Mouse (Mus musculus) midbrain, embryonic 13.5 days (tissue): ENCODE results near the gene Rps28. TPM values are rescaled to one million over a fixed set of nuclear protein-coding genes. Genes with fewer than 3 reads are reported as not detected.

ENCODE experiments used
- ATAC-seq: fragments of 200-750 bp; cut with Nextera tagmentation; 2 replicates; pipeline ENCODE4 v1.8.0; 2017; ENCODE audit warnings: mild to moderate bottlenecking, moderate TSS enrichment, moderate library complexity
- H3K27ac ChIP-seq: fragments of 300-500 bp; sonication (generic); 2 replicates; pipeline ENCODE4 v1.5.1; 2015; ENCODE audit warnings: inconsistent platforms, mild to moderate bottlenecking, moderate library complexity
- H3K27me3 ChIP-seq: fragments of 300-500 bp; sonication (generic); 2 replicates; pipeline ENCODE4 v1.6.1; 2015; ENCODE audit warnings: mild to moderate bottlenecking, inconsistent platforms
- H3K36me3 ChIP-seq: fragments of 300-500 bp; sonication (generic); 2 replicates; pipeline ENCODE4 v1.6.1; 2015; ENCODE audit warnings: mild to moderate bottlenecking, inconsistent platforms
- H3K4me1 ChIP-seq: fragments of 300-500 bp; sonication (generic); replicated peaks from 2 replicates; pipeline ENCODE4 v1.6.1; 2015; ENCODE audit warnings: inconsistent platforms
- H3K4me2 ChIP-seq: fragments of 300-500 bp; sonication (generic); replicated peaks from 2 replicates; pipeline ENCODE4 v1.6.1; 2015; ENCODE audit warnings: moderate library complexity, mild to moderate bottlenecking, inconsistent platforms
- H3K4me3 ChIP-seq: fragments of 300-500 bp; sonication (generic); replicated peaks from 2 replicates; pipeline ENCODE4 v1.5.1; 2015; ENCODE audit warnings: mild to moderate bottlenecking, inconsistent platforms
- H3K9ac ChIP-seq: fragments of 300-500 bp; sonication (generic); replicated peaks from 2 replicates; pipeline ENCODE4 v1.6.1; 2015; ENCODE audit warnings: mild to moderate bottlenecking, inconsistent platforms
- H3K9me3 ChIP-seq: fragments of 300-500 bp; sonication (generic); 2 replicates; pipeline ENCODE4 v1.6.1; 2016; ENCODE audit warnings: mild to moderate bottlenecking, inconsistent platforms
- WGBS: fragments of 180-500 bp; shearing (Covaris S2); methylation state at CpG from one replicate; pipeline ENCODE4 v1.1.7; 2015; 5-methylcytosine and 5-hydroxymethylcytosine counted together
- polyA plus RNA-seq: library from polyadenylated mRNA; unstranded; fragments of >200 nt; fragmentation: Nextera tagmentation; extraction: Ambion mirVana; gene quantifications from 2 replicates; pipeline ENCODE4 v1.2.1, GENCODE M21; 2015

Gene Rps28
- polyA plus RNA-seq, 1 experiment from 2014 or later: 704 TPM

DNA sequence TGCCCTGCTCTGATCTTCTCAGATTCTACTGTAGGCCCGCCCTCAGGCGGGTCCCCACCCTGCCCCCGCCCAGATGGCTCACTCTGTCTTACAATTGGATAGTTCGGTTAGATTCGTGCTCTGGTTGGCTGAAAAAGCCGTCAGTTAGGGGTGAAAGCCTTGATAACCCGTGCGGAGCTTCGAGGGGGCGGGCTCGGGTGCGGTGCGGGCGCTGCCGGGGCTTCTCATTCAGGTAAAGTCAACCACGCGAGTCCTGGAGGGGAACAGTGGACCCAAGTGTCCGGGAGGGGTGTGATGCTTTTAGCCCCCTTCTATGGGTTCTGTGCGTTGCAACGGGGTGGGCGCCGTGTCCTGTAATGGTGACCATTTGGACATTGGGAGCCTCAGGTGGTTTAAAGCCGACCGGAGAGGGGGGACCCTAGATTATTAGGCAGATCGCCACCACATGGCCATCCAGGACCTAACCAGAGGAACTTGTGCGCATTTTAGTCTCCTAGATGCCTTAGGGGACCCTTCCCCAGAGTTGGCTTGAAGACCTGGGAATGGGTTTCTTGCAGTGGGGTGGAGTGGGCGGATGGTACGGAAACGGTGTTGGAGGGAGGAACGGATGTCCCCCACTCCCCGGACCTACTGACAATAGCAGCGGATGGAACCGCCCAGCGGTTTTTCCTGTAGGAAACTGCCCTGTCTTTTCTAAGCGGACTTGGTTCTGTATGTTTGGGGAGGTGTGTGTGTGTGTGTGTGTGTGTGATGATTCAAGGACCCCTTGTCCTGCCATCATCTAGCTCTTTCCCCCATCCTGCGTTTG lies 13.8 kb downstream of the Rps28 start, which contains the start of gene Kank3:
Kank3 (plus strand) TSS at position 186 of the 808 bp plus-strand sequence.
- H3K9me3 ChIP-seq: no peaks in the 10 kb centered on the region
- 2% methylated on average over 36 of the region's 36 CpGs for WGBS
- no peaks in the 10 kb centered on the region for H3K36me3 ChIP-seq
- H3K27ac ChIP-seq: no peak within 1 kb of the TSS
- peak within 1 kb of the TSS; percentile 51 for H3K4me3 ChIP-seq
- peaks cover 16% of the 10 kb centered on the region for H3K27me3 ChIP-seq
- peaks cover 11% of the 10 kb centered on the region; the same call in 1 of the 2 replicates for H3K4me1 ChIP-seq
- peak; percentile 99 for ATAC-seq
- H3K9ac ChIP-seq: peak within 1 kb of the TSS; percentile 61
- H3K4me2 ChIP-seq: peak within 1 kb of the TSS; percentile 72

- Histone ChIP-seq H3K36me3 (no peaks in the 10 kb centered on the region), H3K4me1 (peaks cover 11% of the 10 kb centered on the region; the same call in 1 of the 2 replicates), H3K27me3 (peaks cover 16% of the 10 kb centered on the region), H3K9me3 (no peaks in the 10 kb centered on the region), H3K4me2 (no peak overlapping the region), H3K27ac (no peak overlapping the region), H3K4me3 (no peak overlapping the region), H3K9ac (no peak overlapping the region)
- 38% methylated on average over 10 of the region's 10 CpGs for WGBS
- no peak for ATAC-seq
Observed at GRCm38 (mm10) chr17:33808192-33808591, 16.2 kb downstream of the Rps28 start.

DNA sequence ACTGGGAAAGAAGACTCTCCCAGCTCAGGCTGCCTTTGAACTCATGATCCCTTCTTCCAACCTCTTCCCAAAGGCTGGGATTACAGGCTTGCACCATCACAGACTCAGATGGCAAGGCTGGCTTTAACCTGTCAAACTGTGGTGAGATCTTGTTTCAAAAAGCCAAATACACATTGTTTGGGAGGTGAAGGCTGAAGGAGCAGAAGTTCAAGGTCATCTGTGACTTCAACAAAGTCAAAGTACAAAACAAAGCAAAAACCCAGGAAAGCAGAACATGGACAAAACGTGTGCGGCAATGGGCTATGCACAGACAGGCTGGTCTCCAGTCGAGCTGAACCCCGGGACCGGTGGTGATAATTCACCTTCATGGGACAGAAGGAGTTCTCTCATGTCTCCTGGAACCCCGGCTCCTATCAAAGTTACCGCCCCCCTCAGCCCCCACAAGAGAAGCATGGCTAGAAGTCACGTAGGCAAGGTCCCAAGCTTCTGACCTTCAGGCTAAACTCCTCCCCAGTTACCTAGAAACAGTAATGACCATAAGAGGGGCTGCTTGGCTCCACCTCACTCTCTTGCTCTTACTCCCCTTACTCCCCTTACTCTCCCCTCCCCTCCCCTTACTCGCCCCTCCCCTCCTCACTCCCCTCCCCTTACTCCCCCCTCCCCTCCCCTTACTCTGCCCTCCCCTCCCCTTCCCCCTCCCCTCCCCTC lies 17.0 kb downstream of the Rps28 start:
- Histone ChIP-seq H3K27me3 (peaks cover 11% of the 10 kb centered on the region), H3K4me3 (no peak overlapping the region), H3K36me3 (no peaks in the 10 kb centered on the region), H3K27ac (no peak overlapping the region), H3K4me2 (no peak overlapping the region), H3K4me1 (peaks cover 11% of the 10 kb centered on the region; the same call in 1 of the 2 replicates), H3K9ac (no peak overlapping the region), H3K9me3 (no peaks in the 10 kb centered on the region)
- no peak for ATAC-seq
- WGBS: 69% methylated on average over 8 of the region's 9 CpGs

GRCm38 (mm10) chr17:33804745-33805144 lies 19.6 kb downstream of the Rps28 start:
- Histone ChIP-seq H3K27me3 (no peaks in the 10 kb centered on the region), H3K36me3 (no peaks in the 10 kb centered on the region), H3K4me1 (no peaks in the 10 kb centered on the region), H3K9ac (no peak overlapping the region), H3K27ac (no peak overlapping the region), H3K9me3 (no peaks in the 10 kb centered on the region), H3K4me2 (no peak overlapping the region), H3K4me3 (no peak overlapping the region)
- whole genome bisulfite sequencing: 77% methylated on average over 1 of the region's 1 CpGs
- ATAC-seq: no peak

- Histone ChIP-seq H3K9me3 (no peaks in the 10 kb centered on the region), H3K4me1 (no peaks in the 10 kb centered on the region), H3K36me3 (no peaks in the 10 kb centered on the region), H3K27me3 (no peaks in the 10 kb centered on the region), H3K4me2 (no peak overlapping the region), H3K4me3 (no peak overlapping the region), H3K9ac (no peak overlapping the region), H3K27ac (no peak overlapping the region)
- ATAC-seq: no peak
- WGBS: 56% methylated on average over 4 of the region's 4 CpGs
Observed at GRCm38 (mm10) chr17:33804205-33804604, 20.2 kb downstream of the Rps28 start.

GRCm38 (mm10) chr17:33802221-33802620 lies 22.1 kb downstream of the Rps28 start:
- Histone ChIP-seq H3K4me2 (no peak overlapping the region), H3K36me3 (no peaks in the 10 kb centered on the region), H3K4me3 (no peak overlapping the region), H3K27me3 (no peaks in the 10 kb centered on the region), H3K4me1 (no peaks in the 10 kb centered on the region), H3K9me3 (no peaks in the 10 kb centered on the region), H3K9ac (no peak overlapping the region), H3K27ac (no peak overlapping the region)
- ATAC-seq: no peak
- WGBS: 7% methylated on average over 2 of the region's 2 CpGs

DNA sequence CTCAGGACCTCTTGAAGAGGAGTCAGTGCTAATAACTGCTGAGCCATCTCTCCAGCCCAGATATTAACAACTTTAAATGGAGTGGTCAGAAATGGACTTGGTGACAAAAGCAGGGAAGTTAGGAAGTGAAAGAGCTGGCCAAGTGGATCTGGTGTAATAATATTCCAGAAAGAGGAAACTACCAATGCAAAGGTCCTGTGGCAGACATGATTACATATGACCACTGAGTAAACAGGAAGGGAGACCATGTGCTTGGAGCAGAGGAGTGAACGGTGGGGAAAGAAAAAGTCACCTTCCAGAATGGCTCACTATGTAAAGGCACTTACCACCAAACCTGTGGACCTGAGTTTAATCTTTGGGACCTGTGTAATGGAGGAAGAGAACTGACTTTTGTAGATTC lies 25.1 kb downstream of the Rps28 start:
- no peaks in the 10 kb centered on the region for H3K9me3 ChIP-seq
- WGBS: 63% methylated on average over 1 of the region's 1 CpGs
- H3K4me1 ChIP-seq: no peaks in the 10 kb centered on the region

DNA sequence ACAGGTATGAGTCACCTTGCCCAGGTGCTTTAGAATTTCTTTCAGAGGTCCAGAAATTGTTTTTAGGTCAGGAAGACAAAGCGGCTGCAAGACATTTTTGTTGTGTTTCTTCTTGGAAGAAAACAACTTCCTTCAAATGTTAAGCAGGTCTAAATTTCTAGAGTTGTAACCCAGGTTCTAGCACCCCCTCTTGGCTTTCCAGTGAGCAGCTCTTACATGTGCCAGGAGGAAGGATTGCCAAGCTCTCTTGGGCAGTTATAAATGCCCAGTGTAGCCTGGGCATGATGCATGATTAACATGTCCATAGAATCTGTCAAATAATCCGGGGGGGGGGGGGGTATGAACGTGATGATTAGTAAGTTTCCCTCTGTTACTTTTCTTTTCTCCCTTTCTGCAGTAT lies 26.1 kb downstream of the Rps28 start:
- Histone ChIP-seq H3K4me1 (no peaks in the 10 kb centered on the region), H3K36me3 (no peaks in the 10 kb centered on the region), H3K9me3 (no peaks in the 10 kb centered on the region), H3K27me3 (no peaks in the 10 kb centered on the region; the same call in 1 of the 2 replicates), H3K4me2 (no peak overlapping the region), H3K27ac (no peak overlapping the region), H3K9ac (no peak overlapping the region), H3K4me3 (no peak overlapping the region)
- 44% methylated on average over 3 of the region's 3 CpGs for WGBS
- no peak for ATAC-seq

More for the DNA sequence above, 25.1 kb downstream of the Rps28 start:
- H3K4me3 ChIP-seq: no peak overlapping the region
- no peak for ATAC-seq
- no peaks in the 10 kb centered on the region for H3K36me3 ChIP-seq
- no peak overlapping the region for H3K4me2 ChIP-seq
- H3K27ac ChIP-seq: no peak overlapping the region
- no peaks in the 10 kb centered on the region for H3K27me3 ChIP-seq
- H3K9ac ChIP-seq: no peak overlapping the region

DNA sequence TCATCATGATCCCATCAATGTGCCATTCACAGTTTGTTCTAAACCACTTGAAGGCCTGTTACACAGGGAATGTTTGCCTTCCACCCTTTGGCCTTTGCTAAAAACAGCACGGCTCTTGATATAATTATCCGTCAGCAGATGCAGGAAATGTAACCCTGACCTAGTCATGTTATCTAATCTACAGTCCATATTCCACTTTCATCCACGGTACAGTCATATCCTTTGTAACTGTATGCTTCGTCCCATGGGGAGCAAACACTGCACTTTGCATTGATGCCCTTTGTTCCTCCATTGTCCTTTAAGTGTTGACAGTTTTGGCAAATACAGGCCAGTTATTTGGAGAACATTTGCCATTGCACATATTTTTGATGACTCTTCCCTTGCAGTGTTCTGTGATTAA lies 35.6 kb downstream of the Rps28 start:
- Histone ChIP-seq H3K9me3 (no peaks in the 10 kb centered on the region), H3K4me3 (no peak overlapping the region), H3K9ac (no peak overlapping the region), H3K27me3 (no peaks in the 10 kb centered on the region; the same call in 1 of the 2 replicates), H3K27ac (no peak overlapping the region), H3K4me1 (no peaks in the 10 kb centered on the region), H3K4me2 (no peak overlapping the region), H3K36me3 (no peaks in the 10 kb centered on the region)
- 87% methylated on average over 4 of the region's 4 CpGs for WGBS
- ATAC-seq: no peak

DNA sequence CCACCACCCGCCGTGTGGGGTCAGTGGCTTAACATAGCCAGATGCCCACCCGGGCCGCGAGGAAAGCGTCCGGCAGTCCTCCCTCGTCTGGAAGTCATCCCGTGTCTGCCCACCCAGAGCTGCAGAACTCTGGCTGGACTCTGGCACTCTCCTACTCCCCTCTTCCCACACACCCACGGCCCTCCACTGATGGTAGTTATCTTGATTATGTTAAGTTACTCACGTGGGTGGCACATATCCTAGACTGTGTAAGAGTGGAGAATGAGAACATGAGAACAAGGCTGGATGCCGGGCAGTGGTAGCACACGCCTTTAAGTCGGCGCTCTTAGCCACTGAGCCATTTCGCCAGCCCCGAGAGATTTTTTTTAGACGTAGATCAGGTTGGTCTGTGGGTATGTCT lies 38.0 kb downstream of the Rps28 start:
- Histone ChIP-seq H3K4me2 (no peak overlapping the region), H3K36me3 (no peaks in the 10 kb centered on the region), H3K27me3 (0 out of 2 replicates have a peak, but pooled peaks cover 7% of the 10 kb centered on the region), H3K27ac (no peak overlapping the region), H3K9ac (no peak overlapping the region), H3K4me1 (peaks cover 8% of the 10 kb centered on the region), H3K9me3 (no peaks in the 10 kb centered on the region), H3K4me3 (no peak overlapping the region)
- ATAC-seq: no peak
- WGBS: 90% methylated on average over 18 of the region's 18 CpGs

GRCm38 (mm10) chr17:33784939-33785338 lies 39.4 kb downstream of the Rps28 start:
- Histone ChIP-seq H3K27ac (no peak overlapping the region), H3K4me2 (no peak overlapping the region), H3K27me3 (peaks cover 12% of the 10 kb centered on the region; the same call in 1 of the 2 replicates), H3K9me3 (no peaks in the 10 kb centered on the region), H3K36me3 (no peaks in the 10 kb centered on the region), H3K4me1 (peaks cover 16% of the 10 kb centered on the region), H3K9ac (no peak overlapping the region), H3K4me3 (no peak overlapping the region)
- 86% methylated on average over 2 of the region's 2 CpGs for WGBS
- ATAC-seq: no peak

- H3K36me3 ChIP-seq: no peaks in the 10 kb centered on the region
- no peak overlapping the region for H3K27ac ChIP-seq
- no peak overlapping the region for H3K4me3 ChIP-seq
- no peak overlapping the region for H3K9ac ChIP-seq
- no peak for ATAC-seq
- H3K4me2 ChIP-seq: no peak overlapping the region
- peaks cover 22% of the 10 kb centered on the region for H3K4me1 ChIP-seq
- H3K27me3 ChIP-seq: peaks cover 12% of the 10 kb centered on the region; the same call in 1 of the 2 replicates
- H3K9me3 ChIP-seq: no peaks in the 10 kb centered on the region
Observed at GRCm38 (mm10) chr17:33783408-33783807, 41.0 kb downstream of the Rps28 start.
